Mouse (Mus musculus): ENCODE results near the gene Cox7b2. TPM values are rescaled to one million over a fixed set of nuclear protein-coding genes. Genes with fewer than 3 reads are reported as not detected.
"Not testable (repeated sequence)": the region's sequence is repeated elsewhere in the genome, so short reads cannot be mapped to it uniquely, and the experiment has no call there.

Gene Cox7b2
- not detected for total RNA-seq (2022)

DNA sequence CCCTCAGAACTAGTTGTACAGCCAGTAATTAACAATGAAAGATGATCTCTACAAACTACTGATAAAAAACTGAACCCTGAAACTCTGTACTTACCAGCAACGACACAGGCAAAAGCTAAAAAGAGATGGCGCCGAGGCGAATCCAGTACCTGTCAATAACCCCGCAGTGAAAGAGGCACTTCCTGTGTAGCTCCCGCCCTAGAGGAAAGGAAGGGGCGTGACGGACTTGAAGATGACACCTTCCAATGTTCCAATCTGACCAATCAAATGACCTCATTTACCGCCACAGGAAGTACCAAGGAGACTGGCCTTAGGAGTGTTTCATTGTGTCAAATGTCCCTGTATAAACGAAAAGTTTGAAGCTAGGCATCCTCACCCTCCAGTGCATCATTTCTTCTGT is at the start of gene Cox7b2:
Gene Cox7b2, minus strand, starts transcription at position 127 of the 400 bp plus-strand sequence.
- DNase-seq: no peak

DNA sequence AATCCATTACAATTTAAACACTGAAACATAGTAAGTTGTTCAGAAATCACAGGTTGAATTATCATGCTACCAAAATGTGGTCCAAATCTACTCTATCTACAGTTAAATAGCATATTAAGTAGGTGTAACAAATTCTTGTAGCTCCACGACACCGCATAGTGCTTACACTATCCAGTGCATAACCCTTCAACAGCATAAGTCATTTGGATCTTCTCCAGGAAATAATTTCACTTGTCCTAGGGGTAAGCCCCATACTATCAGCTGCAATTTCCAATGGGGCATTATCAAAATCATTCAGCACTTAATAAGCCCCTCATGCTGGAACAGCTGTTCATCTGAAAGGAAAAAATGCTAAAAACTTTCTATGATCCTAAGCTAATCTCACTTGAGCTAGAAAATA is 47.3 kb upstream of the Cox7b2 start:
- no peak for DNase-seq

DNA sequence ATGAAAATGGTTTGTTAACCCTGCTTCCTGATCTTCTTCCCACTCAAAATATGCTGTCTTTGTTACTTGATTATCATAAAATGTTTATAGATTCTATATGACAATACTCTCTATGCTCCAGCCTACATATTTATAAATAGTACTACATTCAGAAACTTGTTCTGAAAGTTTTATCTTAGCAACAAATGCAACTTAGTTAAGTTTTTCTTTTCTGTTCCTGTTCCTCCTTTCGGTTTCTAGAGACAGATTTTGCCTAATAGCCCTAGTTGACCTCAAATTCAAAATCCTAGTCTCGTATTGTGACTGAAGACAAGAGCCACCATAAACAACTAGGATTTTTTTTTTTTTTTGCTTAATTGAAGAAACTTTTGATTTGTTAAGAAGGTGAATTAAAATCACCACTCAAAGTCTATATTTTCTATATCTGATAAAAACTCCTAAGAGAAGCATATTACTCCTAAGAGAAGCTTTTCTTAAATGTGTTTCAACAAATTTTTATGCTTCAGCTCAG is 45.8 kb upstream of the Cox7b2 start:
- DNase-seq: no peak

DNA sequence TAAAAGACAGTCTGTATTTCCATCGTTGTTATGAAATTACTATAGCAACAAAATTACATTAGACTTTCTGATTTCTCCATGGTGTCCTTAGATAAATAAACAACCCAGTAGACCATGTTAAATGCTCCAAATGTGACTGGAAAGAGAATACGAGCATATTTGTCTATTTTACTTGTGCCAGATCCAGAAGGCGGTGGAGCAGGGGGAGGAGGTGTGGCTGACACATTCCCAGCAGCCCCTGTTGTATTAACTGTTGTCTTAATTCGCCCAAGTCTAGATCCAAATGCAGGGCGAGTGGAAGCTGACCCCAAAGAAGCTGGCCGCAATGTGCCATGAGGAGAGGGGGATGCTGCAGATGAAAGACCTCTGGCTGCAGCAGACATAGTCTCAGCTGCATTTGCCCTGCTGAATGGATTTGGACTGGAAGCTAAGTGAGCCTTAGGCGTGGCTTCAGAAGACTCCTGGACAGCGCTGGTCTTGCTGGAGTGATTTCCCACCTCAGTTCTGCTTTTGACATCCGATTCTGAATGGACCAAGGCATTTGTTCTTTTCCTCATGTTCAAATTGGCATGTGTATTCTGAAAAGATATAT is 23.7 kb upstream of the Cox7b2 start:
- no peak for DNase-seq

DNA sequence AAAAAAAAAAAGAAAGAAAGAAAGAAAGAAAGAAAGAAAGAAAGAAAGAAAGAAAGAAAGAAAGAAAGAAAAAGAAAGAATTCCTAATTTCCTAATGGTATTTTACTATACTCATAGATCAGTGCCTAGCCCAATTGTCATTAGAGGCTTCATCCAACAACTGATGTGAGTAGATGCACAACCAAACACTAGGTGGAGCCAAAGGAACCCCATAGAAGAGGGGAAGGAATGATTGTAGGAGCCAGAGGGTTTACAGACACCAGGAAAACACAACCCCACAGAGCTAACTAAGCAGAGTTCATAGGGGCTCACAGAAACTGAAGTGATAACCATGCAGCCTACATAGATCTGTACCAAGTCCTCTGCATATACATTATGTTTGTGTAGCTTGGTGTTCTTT is 2.5 kb downstream of the Cox7b2 start:
- no peak for DNase-seq

DNA sequence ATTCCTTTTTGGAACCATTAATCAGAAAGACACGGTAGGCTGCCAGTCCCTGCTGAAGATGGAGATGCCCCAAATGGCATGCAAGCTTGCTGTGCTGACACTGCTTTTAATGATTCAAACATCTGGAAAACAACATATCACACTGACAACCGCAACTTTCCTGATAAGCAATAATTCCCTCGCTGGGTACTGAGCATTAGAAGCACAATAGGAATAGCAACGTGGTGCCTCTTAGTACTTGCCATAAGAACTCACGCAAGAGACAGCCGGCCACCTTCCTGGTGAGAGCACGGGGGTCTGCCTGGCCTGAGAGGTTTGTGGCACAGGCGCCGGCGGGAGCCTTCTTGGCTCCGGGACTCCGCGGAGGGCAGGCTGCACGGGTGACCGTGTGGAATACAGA is 22.5 kb downstream of the Cox7b2 start:
- DNase-seq: not testable (repeated sequence)

DNA sequence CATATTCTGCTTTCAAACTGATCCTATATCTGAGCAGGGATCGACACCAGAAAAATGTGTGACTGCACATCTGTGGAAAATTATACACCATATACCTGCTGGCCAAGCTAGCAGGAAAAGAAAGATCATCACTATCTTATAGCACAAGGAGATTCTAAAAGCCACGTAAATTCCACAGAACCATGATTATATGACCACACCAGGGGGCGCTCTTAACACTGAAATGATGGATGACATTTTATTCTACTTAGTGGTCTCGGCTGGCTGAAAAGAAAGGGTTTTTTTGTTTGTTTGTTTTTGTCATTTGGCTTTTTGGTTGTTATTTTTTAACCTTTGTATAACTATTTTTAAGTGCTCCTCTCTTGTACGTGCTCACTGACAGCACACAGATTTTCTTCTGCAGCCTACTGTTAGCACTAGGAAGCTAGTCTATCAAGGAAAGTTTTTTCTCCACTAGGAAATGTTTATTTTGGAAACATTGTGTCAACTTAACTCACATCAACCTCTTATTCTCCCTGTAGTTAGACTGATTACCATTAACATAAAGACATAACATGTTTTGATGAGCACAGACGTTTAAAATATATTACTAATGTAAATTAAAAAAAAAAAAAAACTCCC is 45.8 kb downstream of the Cox7b2 start:
- no peak for DNase-seq

DNA sequence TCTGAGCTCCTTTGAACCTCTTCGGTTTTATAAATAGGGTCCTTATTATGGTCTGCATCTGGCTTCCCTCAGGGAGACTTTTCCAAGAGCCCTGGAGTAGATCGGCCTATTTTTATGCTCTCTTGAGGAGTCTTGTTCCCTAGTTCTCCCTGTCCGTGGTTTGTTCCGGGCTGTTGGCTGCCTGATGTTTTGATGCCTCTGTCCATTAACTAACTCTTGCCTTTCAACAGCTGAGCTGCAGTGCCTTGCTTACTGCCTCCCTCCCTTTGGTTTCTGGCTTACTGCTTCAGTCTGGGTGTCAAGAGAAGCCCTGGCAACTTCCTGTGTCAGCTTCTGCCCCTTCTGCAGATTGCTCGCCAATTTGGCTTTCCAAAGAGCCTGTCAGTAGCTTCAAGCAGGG is 52.4 kb downstream of the Cox7b2 start:
- no peak for DNase-seq

DNA sequence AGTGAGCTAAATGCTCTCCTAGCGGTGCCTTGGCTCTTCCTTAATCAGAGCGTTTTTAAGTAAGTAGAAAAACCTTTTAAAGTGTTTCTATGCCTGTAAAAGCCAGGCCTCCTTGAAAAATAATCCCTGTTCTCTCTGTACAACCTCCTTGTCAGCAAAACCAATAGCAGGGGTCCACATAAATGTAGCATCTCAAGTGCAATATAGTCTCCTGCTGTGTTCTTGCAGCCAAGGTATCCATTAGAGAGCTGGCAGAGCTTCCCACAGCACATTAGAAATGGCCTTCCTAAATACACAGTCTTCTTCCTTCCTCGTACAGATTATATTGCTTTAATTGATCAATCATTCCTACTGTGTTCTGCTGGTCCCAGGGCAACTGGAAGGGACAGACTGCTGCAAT is 91.0 kb downstream of the Cox7b2 start:
- DNase-seq: no peak

DNA sequence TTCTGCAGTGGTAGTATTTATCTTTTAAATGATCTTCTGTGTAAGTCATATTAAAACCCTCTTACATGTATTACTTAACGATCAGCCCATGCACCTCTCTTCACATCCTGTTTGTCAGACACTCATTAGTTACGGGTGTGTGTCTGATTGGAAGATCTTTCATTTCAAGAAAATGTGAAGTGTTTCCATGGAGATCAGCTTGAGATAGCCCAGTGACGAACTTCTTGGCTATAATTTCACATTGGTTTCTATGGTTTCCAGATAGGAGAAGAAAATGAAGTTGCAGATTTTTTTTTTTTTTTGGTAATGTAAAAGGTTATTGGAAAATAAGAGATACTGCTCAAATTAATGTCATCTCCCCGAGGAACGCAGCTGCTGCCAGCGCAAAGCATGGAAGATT is 107.8 kb downstream of the Cox7b2 start:
- DNase-seq: no peak

Other genes starting within 250 kb of the Cox7b2 start
- gene Gabrb1, start 109.9 kb upstream of the Cox7b2 start, total RNA-seq (2022): under 1 TPM; 0.09 to 0.28 (median 0.19) TPM
- gene Gabra4, start 110.1 kb upstream of the Cox7b2 start, total RNA-seq (2022): under 1 TPM; 0.12 to 0.93 (median 0.26) TPM

Measured in adrenal gland, adult 8-10 months (tissue).